Mouse (Mus musculus) liver, embryonic 14.5 days (tissue): ENCODE data around the gene Rassf1. TPM values are rescaled to one million over a fixed set of nuclear protein-coding genes. Genes with fewer than 3 reads are reported as not detected.
"Not testable (repeated sequence)": the region's sequence is repeated elsewhere in the genome, so short reads cannot be mapped to it uniquely, and the experiment has no call there.

Experiments used
- ATAC-seq: fragments of 200-750 bp; cut with Nextera tagmentation; 2 replicates; pipeline ENCODE4 v1.8.0; 2017; ENCODE audit warnings: moderate number of reproducible peaks, mild to moderate bottlenecking, moderate library complexity; ENCODE audit not compliant: insufficient read depth
- DNase-seq, 3 experiments: peaks; one replicate each; pipeline ENCODE4 v3.0.0-alpha.2; 2012 to 2013; ENCODE audit warnings: low read depth in 3 of 3, low spot score in 3 of 3
- H3K27ac ChIP-seq: fragments of 300-500 bp; sonication (generic); 2 replicates; pipeline ENCODE4 v1.5.1; 2014; ENCODE audit warnings: moderate library complexity, mild to moderate bottlenecking, control low read depth, inconsistent platforms
- H3K27me3 ChIP-seq: fragments of 300-500 bp; sonication (generic); 2 replicates; pipeline ENCODE4 v1.6.1; 2014; ENCODE audit warnings: mild to moderate bottlenecking, low read length, moderate library complexity; ENCODE audit not compliant: control insufficient read depth, insufficient read depth
- H3K36me3 ChIP-seq: fragments of 300-500 bp; sonication (generic); replicated peaks from 2 replicates; pipeline ENCODE4 v1.6.1; 2014; ENCODE audit warnings: low read depth; ENCODE audit not compliant: control insufficient read depth, insufficient read depth
- H3K4me1 ChIP-seq, 2 experiments: fragments of 200-500 bp in 1 of 2; fragments of 300-500 bp in 1 of 2; sonication (generic) in 1 of 2; replicated peaks; 2 replicates each; pipeline ENCODE4 v1.6.1; 2012 to 2014; ENCODE audit warnings: antibody characterized with exemption in 1 of 2, inconsistent platforms in 1 of 2, low read length in 1 of 2; ENCODE audit not compliant: control insufficient read depth in 2 of 2, insufficient read depth in 2 of 2
- H3K4me2 ChIP-seq: fragments of 300-500 bp; sonication (generic); 2 replicates; pipeline ENCODE4 v1.6.1; 2014; ENCODE audit warnings: low read depth, mild to moderate bottlenecking, control low read depth, moderate library complexity
- H3K4me3 ChIP-seq, 2 experiments: fragments of 200-500 bp in 1 of 2; fragments of 300-500 bp in 1 of 2; sonication (generic) in 1 of 2; 2 replicates each; pipeline ENCODE4 v1.5.1; 2012 to 2014; ENCODE audit warnings: low read depth in 2 of 2, low read length in 2 of 2, mild to moderate bottlenecking in 2 of 2, control low read depth in 1 of 2, inconsistent platforms in 1 of 2, moderate library complexity in 1 of 2; ENCODE audit not compliant: insufficient read depth in 1 of 2
- H3K9ac ChIP-seq: fragments of 300-500 bp; sonication (generic); replicated peaks from 2 replicates; pipeline ENCODE4 v1.6.1; 2014; ENCODE audit warnings: mild to moderate bottlenecking, control low read depth, moderate library complexity
- H3K9me3 ChIP-seq: fragments of 300-500 bp; sonication (generic); 2 replicates; pipeline ENCODE4 v1.6.1; 2016; ENCODE audit warnings: low read length, mixed read lengths; ENCODE audit not compliant: control insufficient read depth
- CTCF ChIP-seq: IDR thresholded peaks from 2 replicates; pipeline ENCODE4 v1.5.1; 2016; ENCODE audit warnings: antibody characterized with exemption, low read depth, control low read depth
- EP300 ChIP-seq: IDR thresholded peaks from 2 replicates; pipeline ENCODE4 v1.6.1; 2016; ENCODE audit warnings: antibody characterized with exemption, low read depth
- WGBS: fragments of 180-500 bp; shearing (Covaris S2); extraction: QIAGEN DNeasy Blood & Tissue Kit; methylation state at CpG from one replicate; pipeline ENCODE4 v1.1.7; 2014; ENCODE audit not compliant: insufficient replicate concordance; 5-methylcytosine and 5-hydroxymethylcytosine counted together
- polyA plus RNA-seq, 2 experiments: library from polyadenylated mRNA; depleted of rRNA in 1 of 2; stranded (reverse) in 1 of 2; unstranded in 1 of 2; fragments of >200 nt; fragmentation: Nextera tagmentation in 1 of 2; extraction: Ambion mirVana in 1 of 2; gene quantifications; 2 replicates each; pipeline versions ENCODE4 v1.2.1 to v1.2.3; 2012 to 2014

The Rassf1 gene
- polyA plus RNA-seq, 2 experiments = 11.2 to 13.6 TPM

DNA sequence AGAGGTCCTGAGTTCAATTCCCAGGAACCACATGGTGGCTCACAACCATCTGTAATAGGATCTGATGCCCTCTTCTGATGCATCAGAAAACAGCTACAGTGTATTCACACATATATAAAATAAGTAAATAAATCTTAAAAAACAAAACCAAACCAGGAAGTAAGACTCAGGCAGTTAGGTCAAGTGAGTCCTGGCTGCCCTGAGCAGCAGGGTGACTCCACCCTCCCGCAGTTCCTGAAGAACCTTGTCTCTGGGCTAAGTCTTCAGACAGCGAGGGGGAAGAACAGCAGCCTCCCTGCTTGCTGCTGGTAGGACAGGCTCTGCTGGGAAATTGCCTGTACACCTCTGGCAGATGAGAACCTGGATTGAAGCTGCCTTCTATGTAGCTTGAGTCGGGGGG, 5.0 kb downstream of the Rassf1 start:
- Histone ChIP-seq H3K36me3 (peaks cover 46% of the 10 kb centered on the region), H3K4me3 (peak overlapping the region in 1 of 2 experiments; percentile 83; a peak in 3 of 4 replicates), H3K4me2 (peak overlapping the region; percentile 90), H3K9me3 (no peaks in the 10 kb centered on the region), H3K27ac (peak overlapping the region; percentile 37; the same call in 1 of the 2 replicates), H3K9ac (peak overlapping the region; percentile 87), H3K4me1 (peaks cover 31 to 36% of the 10 kb centered on the region in 2 experiments), H3K27me3 (no peaks in the 10 kb centered on the region; the same call in 1 of the 2 replicates)
- TF ChIP-seq CTCF (no peak), EP300 (no peak)
- WGBS = 37% methylated on average over 3 of the region's 3 CpGs
- no peak for DNase-seq
- no peak for ATAC-seq

DNA sequence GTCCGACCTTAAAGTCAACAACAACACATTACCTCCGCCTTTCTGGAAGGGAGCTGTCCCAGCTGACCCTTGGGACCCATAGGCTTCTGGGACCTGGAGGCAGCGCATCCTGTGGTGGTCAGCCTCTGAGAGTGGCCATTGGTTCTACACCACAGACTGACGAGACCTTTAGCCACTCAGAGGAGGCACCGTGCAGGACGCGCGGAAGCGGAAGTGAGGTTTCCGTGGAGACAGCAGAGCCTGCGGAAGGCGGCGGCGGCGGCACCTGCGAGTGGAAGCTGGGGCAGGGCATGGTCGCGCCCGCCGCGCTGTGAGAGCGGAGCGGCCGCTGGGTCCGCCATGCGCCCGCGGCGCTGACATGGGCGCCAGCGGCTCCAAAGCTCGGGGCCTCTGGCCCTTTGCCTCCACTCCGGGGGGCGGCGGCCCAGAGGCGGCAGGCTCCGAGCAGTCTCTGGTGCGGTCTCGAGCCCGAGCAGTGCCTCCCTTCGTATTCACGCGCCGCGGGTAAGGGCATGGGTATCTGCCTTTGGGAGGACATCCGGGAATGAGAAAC, 11.8 kb downstream of the Rassf1 start, which contains the start of gene Tusc2:
Gene Tusc2 (plus strand): TSS at position 227 of the 553 bp plus-strand sequence.
- Histone ChIP-seq H3K27ac (peak within 1 kb of the TSS; percentile 63), H3K36me3 (peaks cover 33% of the 10 kb centered on the region), H3K4me2 (peak within 1 kb of the TSS; percentile 91), H3K9me3 (no peaks in the 10 kb centered on the region), H3K4me3 (peak within 1 kb of the TSS; percentile 66 to 80), H3K4me1 (peaks cover 15 to 30% of the 10 kb centered on the region in 2 experiments), H3K27me3 (no peaks in the 10 kb centered on the region), H3K9ac (peak within 1 kb of the TSS; percentile 75)
- peak; percentile 95 for ATAC-seq
- peak; percentile 91 to 93 (median 93) for DNase-seq
- under 1% methylated on average over 46 of the region's 46 CpGs for WGBS
- TF ChIP-seq CTCF (no peak), EP300 (no peak)

DNA sequence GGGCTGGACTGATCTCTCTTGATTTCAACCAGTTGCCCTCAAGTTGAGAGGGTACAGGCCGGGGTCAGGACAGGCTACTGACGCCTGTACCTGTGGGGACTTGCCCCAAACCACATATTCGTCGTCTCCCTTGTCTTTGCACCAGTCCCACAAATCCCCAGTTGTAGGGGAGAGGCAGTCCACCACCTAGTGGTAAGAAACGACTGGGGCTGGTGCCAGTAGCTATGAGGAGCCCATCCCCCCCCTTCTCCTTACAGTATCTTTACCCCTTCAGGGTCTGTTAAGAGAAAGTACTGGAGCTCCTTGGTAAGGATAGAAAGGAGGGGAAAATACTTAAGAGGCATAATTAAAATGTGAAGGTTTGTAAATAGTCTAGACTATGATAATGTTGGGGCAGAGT, 14.2 kb downstream of the Rassf1 start:
- H3K27ac ChIP-seq, H3K9ac ChIP-seq: not testable (repeated sequence)
- H3K4me1 ChIP-seq = peaks cover 26 to 41% of the 10 kb centered on the region in 2 experiments

DNA sequence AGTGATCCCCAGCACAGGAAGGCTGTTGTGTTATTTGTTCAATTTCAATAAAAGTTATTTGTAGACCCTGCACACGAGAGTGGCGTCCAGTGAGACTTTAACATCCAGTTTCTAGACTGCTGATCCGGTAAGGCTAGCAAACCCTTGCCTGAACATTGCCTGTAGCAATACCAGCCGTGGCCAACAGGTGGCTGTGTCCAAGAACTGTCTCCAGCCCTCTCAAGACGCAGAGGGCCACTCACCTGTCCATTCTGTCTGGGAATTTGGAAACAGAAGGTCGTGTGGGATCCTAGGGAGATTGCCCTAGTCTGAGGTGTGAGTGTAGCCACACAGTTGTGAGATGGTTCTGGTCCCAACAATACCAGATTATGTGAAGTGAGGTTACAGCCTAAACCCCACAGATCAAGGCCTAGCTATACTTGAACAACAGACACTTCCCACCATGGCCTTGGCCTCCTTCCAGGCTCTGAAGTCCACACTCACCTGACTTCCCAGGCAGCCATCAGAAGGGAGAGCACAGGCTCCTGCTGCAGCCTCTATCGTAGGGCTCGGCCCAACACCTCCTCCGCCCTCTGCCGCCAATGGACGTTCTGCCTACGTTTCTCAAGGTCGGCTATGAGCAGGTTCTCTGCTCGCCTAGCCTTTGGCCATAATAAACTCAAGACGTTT, 14.8 kb downstream of the Rassf1 start:
- no peak overlapping the region; the same call in 1 of the 2 replicates for H3K27ac ChIP-seq
- TF ChIP-seq CTCF (peak; percentile 97), EP300 (no peak)
- H3K4me3 ChIP-seq = no peak overlapping the region
- DNase-seq = no peak
- ATAC-seq = no peak
- no peak overlapping the region for H3K9ac ChIP-seq
- 48% methylated on average over 15 of the region's 15 CpGs for WGBS
- H3K27me3 ChIP-seq = no peaks in the 10 kb centered on the region
- peak overlapping the region; percentile 5 for H3K4me2 ChIP-seq
- H3K36me3 ChIP-seq = peaks cover 3% of the 10 kb centered on the region
- peaks cover 32 to 47% of the 10 kb centered on the region in 2 experiments for H3K4me1 ChIP-seq
- H3K9me3 ChIP-seq = no peaks in the 10 kb centered on the region

More for the DNA sequence above, 14.2 kb downstream of the Rassf1 start:
- H3K4me2 ChIP-seq, H3K9me3 ChIP-seq, ATAC-seq, H3K36me3 ChIP-seq, H3K27me3 ChIP-seq, H3K4me3 ChIP-seq, DNase-seq: not testable (repeated sequence)
- TF ChIP-seq CTCF = 0 out of 2 replicates have a peak, but pooled peaks have one; percentile 46
- 30% methylated on average over 5 of the region's 5 CpGs for WGBS

DNA sequence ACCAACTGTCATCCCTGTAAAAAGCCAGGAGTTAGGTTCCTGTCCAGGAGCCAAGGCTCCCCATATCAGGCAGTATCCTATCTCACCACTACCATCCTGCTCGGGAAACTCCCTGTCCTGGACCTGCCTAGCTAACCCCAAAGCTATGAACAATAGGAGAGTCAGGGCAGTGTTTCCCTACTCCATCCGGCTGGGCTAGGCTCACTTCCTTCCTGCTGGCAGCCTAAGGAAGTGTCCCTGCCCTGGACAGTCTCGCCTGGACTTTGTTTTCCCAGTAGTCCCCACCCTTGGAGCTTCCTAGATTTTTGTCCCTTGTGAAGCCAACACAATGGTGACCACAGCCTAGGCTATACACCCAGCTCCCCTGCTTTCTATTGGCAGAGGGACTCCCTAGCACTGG, 15.5 kb downstream of the Rassf1 start:
- no peaks in the 10 kb centered on the region for H3K9me3 ChIP-seq
- peaks cover 39 to 54% of the 10 kb centered on the region in 2 experiments for H3K4me1 ChIP-seq
- no peak overlapping the region for H3K9ac ChIP-seq
- peak overlapping the region; percentile 0; the same call in 1 of the 2 replicates for H3K4me2 ChIP-seq
- H3K27me3 ChIP-seq = no peaks in the 10 kb centered on the region
- no peak for TF ChIP-seq CTCF
- TF ChIP-seq EP300 = no peak
- peaks cover 3% of the 10 kb centered on the region for H3K36me3 ChIP-seq
- no peak overlapping the region for H3K4me3 ChIP-seq
- ATAC-seq = no peak
- H3K27ac ChIP-seq = peak overlapping the region; percentile 38; the same call in 1 of the 2 replicates
- no peak for DNase-seq
- 49% methylated on average over 3 of the region's 3 CpGs for WGBS
